Mouse (Mus musculus) large intestine, adult 2 months (tissue): Measurements from ENCODE around the gene Trim24. TPM values are rescaled to one million over a fixed set of nuclear protein-coding genes. Genes with fewer than 3 reads are reported as not detected.

Experiments used
- DNase-seq: peaks from one replicate; pipeline ENCODE4 v3.0.0-alpha.2; 2012; ENCODE audit warnings: low read depth, low spot score
- WGBS: fragments of 180-500 bp; shearing (Covaris S2); methylation state at CpG from one replicate; pipeline ENCODE4 v1.1.7; 2018; 5-methylcytosine and 5-hydroxymethylcytosine counted together
- polyA plus RNA-seq: library from polyadenylated mRNA; depleted of rRNA; stranded (reverse); fragments of >200 nt; gene quantifications from 2 replicates; pipeline ENCODE4 v1.2.3, GENCODE M21; 2012

Gene Trim24
- polyA plus RNA-seq, 1 experiment: 5.1 TPM

GRCm38 (mm10) chr6:37858126-37858525, 12.5 kb upstream of the Trim24 start:
- WGBS: 83% methylated on average over 4 of the region's 4 CpGs

GRCm38 (mm10) chr6:37862893-37863292, 7.7 kb upstream of the Trim24 start:
- DNase-seq: no peak
- WGBS: 89% methylated on average over 7 of the region's 7 CpGs

More at GRCm38 (mm10) chr6:37858126-37858525, 12.5 kb upstream of the Trim24 start:
- no peak for DNase-seq

GRCm38 (mm10) chr6:37863961-37864730, 6.5 kb upstream of the Trim24 start:
- 86% methylated on average over 2 of the region's 2 CpGs for WGBS

GRCm38 (mm10) chr6:37871137-37871851, 683 bp downstream of the Trim24 start:
- WGBS: under 1% methylated on average over 68 of the region's 70 CpGs
- no peak for DNase-seq

More at GRCm38 (mm10) chr6:37863961-37864730, 6.5 kb upstream of the Trim24 start:
- DNase-seq: no peak

- no peak for DNase-seq
- WGBS: 98% methylated on average over 1 of the region's 1 CpGs
Observed at GRCm38 (mm10) chr6:37872861-37873260, 2.2 kb downstream of the Trim24 start.

GRCm38 (mm10) chr6:37873731-37874130, 3.1 kb downstream of the Trim24 start:
- DNase-seq: no peak

- DNase-seq: no peak
- 87% methylated on average over 1 of the region's 1 CpGs for WGBS
Observed at GRCm38 (mm10) chr6:37878206-37878605, 7.6 kb downstream of the Trim24 start.

GRCm38 (mm10) chr6:37880586-37880985, 10.0 kb downstream of the Trim24 start:
- no peak for DNase-seq
- 90% methylated on average over 3 of the region's 3 CpGs for WGBS

- no peak for DNase-seq
- 63% methylated on average over 2 of the region's 2 CpGs for WGBS
Observed at GRCm38 (mm10) chr6:37893586-37893985, 23.0 kb downstream of the Trim24 start.

GRCm38 (mm10) chr6:37895646-37896435, 25.2 kb downstream of the Trim24 start:
- peak; percentile 37 for DNase-seq
- WGBS: 53% methylated on average over 5 of the region's 5 CpGs

- WGBS: 75% methylated on average over 2 of the region's 2 CpGs
Observed at GRCm38 (mm10) chr6:37900221-37900620, 29.6 kb downstream of the Trim24 start.

GRCm38 (mm10) chr6:37901791-37902190, 31.2 kb downstream of the Trim24 start:
- 68% methylated on average over 2 of the region's 2 CpGs for WGBS
- DNase-seq: no peak

More at GRCm38 (mm10) chr6:37900221-37900620, 29.6 kb downstream of the Trim24 start:
- DNase-seq: no peak

- 90% methylated on average over 1 of the region's 1 CpGs for WGBS
Observed at GRCm38 (mm10) chr6:37903810-37904209, 33.2 kb downstream of the Trim24 start.

GRCm38 (mm10) chr6:37913525-37913924, 42.9 kb downstream of the Trim24 start:
- 55% methylated on average over 2 of the region's 2 CpGs for WGBS
- DNase-seq: no peak

More at GRCm38 (mm10) chr6:37903810-37904209, 33.2 kb downstream of the Trim24 start:
- no peak for DNase-seq

- WGBS: 38% methylated on average over 1 of the region's 1 CpGs
- DNase-seq: peak; percentile 36
Observed at GRCm38 (mm10) chr6:37925104-37925503, 54.5 kb downstream of the Trim24 start.

GRCm38 (mm10) chr6:37926751-37927150, 56.1 kb downstream of the Trim24 start:
- 95% methylated on average over 1 of the region's 1 CpGs for WGBS
- DNase-seq: no peak

- WGBS: 86% methylated on average over 6 of the region's 6 CpGs
- no peak for DNase-seq
Observed at GRCm38 (mm10) chr6:37936498-37936897, 65.9 kb downstream of the Trim24 start.

- DNase-seq: no peak
- WGBS: 87% methylated on average over 6 of the region's 6 CpGs
Observed at GRCm38 (mm10) chr6:37951306-37951705, 80.7 kb downstream of the Trim24 start.

- WGBS: 83% methylated on average over 4 of the region's 4 CpGs
- DNase-seq: no peak
Observed at GRCm38 (mm10) chr6:37967386-37967785, 96.8 kb downstream of the Trim24 start.

- 14% methylated on average over 6 of the region's 6 CpGs for whole genome bisulfite sequencing
- no peak for DNase-seq
Observed at GRCm38 (mm10) chr6:38007459-38007858, 136.8 kb downstream of the Trim24 start.
